Mouse (Mus musculus): ENCODE measurements around the gene Bbs9. TPM values are rescaled to one million over a fixed set of nuclear protein-coding genes. Genes with fewer than 3 reads are reported as not detected.

Gene Bbs9
- total RNA-seq, 2 experiments from 2014 or later, result 12.9 to 14.0 TPM

DNA sequence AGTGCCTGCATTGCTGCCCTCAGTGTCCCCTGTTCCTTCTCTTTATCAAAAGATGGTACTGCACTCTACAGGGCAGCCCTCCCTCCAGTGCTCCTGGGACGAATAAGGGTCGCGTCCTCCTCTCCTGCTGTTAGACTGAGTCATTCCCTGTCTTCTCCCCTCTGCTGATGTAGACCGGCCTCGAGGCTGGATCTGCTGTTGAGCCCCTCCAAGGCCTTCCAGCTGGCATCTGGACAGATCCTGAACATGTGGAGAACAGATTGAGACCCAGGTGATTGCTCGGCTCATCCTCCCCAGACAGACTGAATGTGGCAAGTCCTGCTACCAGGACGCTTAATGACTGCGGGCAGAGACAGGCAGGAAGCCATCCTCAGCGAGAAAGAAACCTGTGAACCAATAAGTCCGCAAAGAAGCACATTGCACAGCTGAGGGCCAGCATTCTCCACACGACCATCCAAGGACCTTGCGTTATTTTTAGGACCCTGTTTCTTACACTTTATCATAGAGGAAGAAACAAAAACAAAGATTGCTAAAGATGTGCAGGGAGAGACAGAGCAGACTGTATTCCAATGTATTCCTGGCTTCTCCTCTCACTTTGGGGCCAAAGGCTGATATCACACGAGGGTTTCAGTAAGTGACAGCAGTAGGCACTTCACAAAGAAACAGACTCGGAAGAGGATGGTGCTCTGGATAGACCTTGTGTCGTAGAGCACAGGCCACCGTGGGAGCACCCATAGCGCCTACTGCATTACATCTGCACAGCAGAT is 275.4 kb downstream of the Bbs9 start:
- DNase-seq, result peak; percentile 26 to 38

DNA sequence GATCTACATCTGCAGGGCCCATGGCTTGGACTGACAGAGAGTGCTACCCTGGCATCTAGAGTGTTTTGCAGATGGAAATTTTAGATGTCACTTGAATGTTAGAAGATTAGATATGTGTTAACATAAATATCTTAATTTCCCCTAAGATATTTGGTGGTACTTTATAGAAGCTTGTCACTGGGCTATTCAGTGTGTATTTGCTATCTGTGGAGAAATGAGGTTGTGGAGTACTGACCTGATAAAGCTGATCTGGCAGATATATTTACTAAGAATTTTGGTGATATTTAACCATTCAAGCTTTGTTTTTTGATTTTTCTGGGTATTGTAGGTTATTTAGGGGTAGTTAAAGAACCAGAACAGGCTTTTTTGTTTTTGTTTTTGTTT is 276.0 kb downstream of the Bbs9 start:
- no peak for DNase-seq

DNA sequence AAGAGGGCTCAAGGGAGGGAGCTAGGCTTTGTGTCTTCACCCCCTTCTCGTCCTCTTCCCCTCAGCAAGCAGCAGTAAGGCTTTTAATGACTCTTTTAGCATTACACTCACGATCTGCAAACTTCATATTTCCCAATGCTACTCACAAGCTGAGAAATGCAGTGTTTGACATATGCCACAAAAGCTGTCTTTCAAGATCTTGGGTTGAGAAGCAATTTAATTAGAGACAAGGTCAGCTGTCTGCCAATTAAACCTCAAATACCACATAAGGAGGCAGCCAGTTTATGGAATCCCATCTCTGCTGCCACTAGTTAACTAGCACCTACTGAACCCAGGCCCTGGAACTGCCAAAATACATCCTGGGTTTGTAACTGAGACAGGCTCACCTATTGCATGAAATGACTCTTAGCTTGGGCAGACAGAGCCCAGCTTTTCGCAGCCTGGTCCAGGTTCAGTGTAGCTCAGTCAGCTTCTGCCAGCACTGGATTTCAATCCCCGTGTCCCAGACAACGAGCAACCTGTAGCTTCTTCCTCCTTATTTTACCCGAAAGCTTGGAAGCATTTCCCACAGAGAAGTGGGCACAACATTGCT is 278.7 kb downstream of the Bbs9 start:
- no peak for DNase-seq

DNA sequence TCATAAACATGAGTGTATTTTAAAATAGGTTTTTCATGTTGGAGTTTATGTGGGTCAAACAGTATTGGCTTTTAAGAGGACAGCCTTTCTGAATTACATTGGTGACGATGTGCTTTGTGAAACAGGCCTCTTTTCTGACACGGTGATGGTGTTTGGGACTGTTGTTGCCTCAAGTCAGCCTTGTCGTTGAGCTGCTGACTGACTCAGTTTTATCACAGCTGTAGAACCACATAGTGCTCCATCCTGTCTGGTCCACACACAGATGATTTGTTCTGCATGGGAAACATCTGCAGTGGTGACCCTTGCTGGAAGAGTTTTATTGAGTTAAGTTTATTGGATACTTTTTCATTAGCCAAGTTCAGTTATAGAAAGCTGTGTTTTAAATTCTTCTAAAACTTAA is 283.0 kb downstream of the Bbs9 start:
- no peak for DNase-seq

DNA sequence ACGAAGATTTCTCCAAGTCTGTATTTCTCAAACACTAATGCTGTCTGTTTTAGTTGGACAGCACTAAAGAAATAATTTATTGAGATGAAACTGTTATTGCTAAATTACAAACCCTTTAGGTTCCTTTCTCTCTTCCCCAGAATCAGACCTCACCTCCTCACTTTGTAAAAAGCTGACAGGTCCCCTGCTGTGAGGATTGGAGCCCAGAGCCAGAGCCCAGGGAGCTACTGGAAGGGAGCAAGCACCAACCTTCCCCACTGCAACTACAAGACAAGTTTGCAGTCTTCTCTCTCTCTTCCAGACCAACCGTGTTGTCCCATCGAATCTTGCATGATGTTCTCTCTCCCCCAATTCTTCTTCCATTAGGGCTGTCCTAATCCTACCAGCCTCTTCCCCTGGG is 283.7 kb downstream of the Bbs9 start:
- DNase-seq, result no peak

DNA sequence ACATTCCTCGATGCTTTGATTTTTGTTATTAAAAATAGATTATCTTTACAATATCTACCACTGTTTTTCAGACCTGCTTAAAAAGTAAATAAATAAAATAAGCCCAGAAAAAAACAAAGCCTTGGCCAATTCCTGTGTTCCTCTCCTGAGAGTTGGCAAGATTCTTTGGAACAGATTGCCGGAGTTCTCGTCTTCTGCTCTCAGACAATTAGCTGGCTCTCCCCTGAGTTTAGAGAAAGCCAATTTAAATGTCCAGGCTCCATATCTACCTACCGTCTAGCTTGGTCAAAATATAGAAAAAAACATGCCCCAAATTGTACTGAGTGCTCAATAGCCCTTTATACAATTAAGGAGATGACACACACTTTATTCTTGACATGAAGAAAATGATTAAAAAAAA is 284.9 kb downstream of the Bbs9 start:
- no peak for DNase-seq

DNA sequence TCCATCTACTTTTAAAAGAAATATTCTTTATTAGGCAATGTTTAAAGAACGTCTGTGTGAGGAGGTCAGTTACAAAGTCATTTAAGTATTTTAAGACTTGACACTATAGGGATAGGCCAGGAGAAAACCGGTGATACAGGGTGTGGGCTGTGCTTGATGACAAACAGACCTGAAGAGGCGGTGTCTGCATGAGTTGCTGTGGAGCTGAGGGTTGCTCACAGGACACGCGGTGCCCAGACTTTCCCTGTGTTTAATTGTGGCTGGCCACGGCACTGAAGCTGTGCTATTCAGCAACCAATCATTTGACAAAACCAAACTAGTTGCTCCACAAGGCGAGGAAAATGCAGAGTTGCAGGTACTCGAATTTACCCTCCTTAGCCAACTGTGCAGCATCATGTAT is 286.0 kb downstream of the Bbs9 start:
- DNase-seq, result no peak

DNA sequence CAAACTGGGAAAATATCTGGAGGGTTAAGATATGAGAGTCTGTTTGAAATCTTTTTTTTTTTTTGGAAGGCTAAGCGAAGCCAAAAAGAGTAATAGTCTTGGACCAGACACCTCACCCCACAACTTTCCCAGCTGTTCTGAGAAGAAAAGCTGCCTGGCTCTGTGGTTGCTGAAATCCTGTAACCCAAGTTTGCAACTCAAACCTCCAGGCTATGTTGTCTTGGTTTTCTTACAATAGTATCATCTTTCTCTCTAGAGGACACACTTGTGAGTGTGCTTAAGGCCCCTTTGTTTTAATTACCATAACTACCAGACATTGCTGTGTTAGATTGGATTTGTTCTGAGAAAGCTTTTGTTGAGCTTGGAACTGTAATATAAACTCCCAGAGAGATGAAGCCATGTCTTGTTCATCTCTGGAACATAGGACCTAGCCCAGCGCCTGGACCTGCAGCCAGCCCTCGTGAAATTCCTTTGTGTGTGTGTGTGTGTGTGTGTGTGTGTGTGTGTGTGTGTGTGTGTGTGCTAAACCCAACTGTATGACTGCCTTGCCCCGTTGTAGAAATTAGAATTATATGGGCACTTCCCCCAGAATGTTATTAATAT is 290.2 kb downstream of the Bbs9 start:
- peak; percentile 12 to 44 for DNase-seq

DNA sequence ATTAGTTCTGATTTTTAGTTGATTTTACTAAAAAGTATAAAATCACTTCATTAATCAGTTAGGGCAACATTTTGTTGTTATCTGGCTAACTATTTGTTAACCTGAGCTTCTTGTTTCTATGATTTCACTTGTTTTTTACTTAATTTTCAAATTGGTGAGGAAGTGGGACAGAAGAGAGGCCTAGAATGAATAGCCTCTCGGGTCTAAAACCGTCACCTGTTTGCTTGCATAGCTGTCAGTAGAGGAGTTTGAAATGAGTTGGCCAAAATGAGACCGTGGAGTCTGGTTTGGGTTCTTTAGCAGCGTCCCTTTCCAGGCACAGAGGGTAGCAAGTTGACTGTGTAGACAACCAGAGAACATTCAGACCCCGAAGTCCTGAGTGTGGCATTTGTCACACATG is 291.6 kb downstream of the Bbs9 start:
- no peak for DNase-seq

DNA sequence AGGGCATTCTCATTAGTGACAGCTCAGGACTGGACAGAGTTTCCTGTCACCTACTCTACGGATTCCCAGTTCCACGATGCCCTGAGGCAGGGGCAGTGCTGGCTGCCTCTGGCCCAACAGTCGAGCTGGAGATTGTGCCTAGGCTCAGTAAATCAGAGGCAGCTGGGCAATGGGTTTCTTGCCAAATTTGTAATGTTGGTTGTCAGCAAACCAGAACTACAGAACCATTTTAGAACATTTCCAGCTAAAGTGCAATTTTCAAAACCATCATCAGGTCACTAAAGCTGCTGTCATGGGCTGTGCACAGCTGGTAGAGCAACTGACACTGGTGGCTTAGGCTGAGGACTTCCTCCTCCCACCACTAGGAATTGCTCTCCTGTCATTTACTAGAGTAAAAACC is 292.3 kb downstream of the Bbs9 start:
- peak in 1 of 2 experiments; percentile 6 for DNase-seq

DNA sequence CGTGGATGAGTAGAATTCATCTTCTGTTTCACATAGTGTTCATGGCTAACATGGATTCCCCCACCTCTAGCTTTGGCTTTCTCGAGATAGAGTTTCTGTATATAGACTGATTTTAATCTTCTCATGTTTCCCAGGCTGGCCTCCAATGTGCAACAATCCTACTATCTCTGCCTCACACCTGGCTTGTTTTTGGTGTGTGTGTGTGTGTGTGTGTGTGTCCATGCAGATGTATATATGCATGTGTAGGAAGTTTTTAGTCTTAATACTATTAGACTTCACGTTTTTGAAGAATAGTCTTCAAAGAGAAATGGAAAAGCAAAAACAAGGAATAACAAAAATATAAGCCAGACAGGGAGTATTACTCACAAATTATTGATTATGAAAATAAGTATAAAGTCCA is 296.3 kb downstream of the Bbs9 start:
- DNase-seq, result no peak

DNA sequence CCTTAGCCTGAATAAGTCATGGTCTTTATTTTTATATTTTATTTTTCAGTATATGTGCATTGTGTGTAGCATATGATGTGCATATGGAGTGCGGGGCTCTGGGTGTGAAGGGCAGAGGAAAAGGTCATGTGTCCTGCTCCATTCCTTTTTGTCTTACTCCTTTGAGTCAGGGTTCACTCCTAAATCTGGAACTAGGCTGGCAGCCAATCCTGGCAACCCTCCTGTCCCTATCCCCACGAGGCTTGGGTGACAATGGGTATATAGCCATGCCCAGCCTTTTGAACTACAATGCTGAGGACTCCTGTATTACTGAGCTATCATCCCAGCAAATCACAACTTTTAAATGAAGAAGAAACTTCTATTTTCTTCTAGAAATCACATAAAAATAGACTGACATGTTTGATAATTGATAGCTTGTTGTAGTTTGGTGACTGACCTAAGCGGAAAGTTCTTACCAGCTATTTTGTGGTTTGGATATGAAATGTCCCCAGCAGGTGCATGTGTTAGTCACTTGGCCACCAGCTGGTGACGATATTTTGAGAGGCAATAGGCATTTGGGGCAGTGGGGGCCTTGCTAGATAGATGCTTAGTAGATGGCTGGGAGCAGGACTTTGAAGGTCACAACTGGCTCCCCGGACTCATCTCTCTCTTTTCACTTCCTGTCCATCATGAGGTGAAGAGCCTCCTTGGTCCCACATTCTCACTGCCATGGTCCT is 300.9 kb downstream of the Bbs9 start:
- DNase-seq, result peak; percentile 23 to 44

DNA sequence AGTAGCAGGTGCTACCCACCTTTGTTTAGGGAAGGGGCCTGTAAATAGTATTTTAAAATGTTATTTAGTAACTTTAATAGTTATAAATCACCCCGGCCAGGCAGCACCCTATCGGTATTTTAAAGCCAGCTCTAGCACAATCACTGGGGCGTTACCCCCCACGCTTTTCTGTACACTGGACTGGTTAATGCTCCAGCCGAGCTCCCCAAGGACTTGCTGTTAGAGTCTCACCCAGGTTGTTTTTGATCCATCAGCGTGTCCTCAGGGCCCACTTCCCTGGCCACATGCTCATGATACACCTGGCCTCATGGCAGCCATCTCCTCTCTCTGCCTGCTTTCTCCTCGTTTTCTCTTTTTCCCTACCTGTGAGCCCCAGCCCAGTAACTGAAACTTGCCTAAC is 301.9 kb downstream of the Bbs9 start:
- no peak for DNase-seq

DNA sequence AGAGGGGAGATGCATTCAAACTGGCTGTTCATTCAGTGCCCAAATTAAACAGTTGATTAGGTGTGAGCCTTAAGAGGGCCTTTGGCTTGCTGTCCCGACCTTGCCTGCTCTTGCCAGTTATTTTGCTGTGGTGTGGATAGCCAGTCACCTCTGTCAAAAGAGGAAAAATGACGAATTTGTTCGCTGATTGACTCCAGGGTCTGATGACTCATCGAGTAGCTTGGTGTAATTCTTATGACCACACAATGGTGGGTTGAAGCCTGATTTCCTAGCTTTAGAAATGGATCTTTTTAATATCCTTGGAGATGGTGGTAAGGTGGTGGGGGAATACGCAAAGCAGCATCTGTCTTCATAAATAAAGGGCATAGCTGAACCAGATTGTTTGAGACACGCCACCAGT is 304.1 kb downstream of the Bbs9 start:
- DNase-seq, result peak in 1 of 2 experiments; percentile 18

DNA sequence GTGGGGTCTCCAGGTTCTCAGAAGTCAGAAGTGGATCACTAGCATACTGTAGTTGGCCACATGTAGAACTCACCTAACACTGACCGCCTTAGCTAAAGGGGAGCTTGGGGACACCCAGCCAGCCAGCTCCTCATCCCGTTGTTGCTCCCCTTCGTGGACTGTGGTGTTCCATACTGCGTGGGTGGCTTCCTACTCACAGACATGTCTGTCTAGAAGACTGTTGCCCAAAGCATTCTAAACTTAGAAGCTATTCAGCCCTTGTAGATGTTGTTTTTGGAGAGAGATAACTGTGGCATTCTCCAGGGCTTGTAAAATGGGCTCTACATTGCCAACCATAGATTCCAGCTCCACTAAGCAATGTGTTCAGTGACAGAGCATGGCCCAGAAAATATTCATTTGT is 310.5 kb downstream of the Bbs9 start:
- no peak for DNase-seq

DNA sequence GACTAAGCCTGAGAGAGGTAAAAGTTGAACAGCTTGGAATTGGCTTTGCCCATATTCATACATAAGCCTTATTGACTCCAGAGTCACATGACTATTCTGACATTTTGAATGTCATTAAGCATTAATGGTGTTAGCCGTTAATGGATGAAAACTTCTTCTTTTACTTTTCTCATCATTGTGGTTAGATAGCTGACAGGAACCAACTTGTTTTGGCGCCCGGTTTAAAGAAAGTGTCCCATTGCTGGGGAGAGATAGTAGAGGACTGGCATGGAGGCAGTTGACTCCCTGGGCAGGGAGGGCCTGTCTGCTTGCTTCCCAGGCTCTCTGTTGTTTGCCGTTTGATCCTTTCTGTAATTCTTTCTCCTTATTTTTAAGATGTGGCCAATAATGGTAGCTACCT is 312.9 kb downstream of the Bbs9 start:
- no peak for DNase-seq

DNA sequence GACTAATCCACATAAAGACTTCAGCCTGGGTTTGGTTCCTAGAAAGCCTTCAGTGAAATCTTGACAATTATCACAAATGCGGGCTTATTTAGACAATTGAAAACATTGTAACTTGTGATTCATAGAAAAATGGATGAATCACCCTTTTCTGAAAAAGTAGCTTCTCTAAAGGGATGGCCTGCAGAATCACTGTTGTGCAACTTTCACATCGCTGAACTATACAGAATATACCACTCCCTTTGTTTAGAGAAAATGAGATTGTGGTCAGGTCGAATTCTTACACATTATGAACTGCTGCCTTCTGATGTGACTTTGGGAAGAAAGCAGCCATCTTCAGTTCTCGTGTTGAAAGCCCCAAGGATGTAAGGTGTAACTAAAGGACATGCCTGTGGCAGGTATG is 313.3 kb downstream of the Bbs9 start:
- DNase-seq, result no peak

DNA sequence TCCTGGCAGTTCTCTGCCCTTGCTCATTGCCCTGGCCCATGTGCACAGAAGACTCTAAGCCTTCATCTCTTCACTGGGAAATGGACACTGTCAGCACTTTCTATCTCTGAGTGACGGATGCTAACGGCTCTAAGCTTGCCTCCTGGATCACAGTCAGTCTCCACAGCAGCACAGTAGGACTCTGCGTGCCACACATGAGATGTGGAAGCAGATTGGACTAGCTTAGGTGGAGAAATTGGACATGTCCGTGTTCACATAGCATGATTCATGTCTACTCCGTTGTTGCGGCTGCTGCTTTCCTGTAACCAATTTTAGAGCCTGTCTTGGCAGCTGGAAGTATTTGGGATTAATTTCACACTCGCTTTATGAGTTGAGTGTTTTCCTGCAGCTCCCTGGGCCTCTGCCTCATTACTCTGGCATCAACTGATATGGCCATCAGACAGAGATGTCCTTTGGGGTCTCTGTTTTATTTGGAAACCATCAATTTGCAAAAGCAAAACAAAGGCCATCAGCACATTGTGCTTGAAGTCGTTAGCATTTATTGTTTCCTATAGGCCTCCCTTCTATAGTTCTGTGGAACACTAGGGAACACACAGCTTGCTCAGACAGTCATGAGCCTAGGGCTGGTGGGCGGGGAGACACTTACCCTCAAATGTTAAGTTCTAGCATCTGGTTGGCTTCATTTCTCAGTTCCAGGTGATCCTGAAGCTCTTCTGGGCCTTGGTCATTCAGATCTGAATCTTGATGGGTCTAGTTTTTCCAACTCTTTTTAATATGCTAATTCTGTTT is 314.1 kb downstream of the Bbs9 start:
- peak in 1 of 2 experiments; percentile 14 for DNase-seq

DNA sequence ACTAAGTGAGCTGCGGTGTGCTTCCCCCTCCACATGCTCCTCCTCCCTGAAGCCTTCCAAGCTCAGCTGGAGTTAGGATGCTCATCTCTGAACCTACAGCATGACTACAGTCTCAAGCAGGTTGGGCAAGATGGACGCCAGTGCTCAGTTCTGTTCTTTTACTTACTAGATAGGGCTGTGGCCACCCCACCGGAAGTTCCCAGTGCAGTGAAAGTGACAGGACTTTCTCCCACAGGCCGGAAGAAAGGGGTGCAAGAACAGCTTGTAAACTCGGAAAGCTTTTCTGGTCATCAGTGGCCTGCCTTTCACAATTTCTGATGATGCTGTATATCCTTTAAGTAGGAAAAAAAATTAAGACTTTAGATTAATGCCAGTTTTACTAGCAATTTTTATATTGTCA is 315.7 kb downstream of the Bbs9 start:
- DNase-seq, result no peak

DNA sequence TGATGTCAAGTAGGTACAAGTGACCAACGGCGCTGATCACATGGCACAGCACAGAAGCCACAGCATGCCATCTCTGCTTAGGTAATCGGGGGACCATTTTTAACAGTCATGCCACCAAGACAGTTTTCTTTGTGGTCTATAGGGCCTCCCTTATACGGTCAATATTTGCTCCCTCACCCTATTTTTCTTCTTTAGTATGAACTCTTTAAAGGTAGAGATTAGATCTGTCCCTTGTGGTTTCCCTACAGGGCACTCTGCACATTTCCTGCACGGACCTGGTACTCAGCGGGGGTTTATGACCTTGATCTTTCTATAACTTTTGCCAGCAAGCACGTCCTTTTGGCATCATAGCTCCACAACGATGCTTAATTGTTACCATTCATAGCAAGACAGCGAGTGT is 316.2 kb downstream of the Bbs9 start:
- DNase-seq, result no peak

DNA sequence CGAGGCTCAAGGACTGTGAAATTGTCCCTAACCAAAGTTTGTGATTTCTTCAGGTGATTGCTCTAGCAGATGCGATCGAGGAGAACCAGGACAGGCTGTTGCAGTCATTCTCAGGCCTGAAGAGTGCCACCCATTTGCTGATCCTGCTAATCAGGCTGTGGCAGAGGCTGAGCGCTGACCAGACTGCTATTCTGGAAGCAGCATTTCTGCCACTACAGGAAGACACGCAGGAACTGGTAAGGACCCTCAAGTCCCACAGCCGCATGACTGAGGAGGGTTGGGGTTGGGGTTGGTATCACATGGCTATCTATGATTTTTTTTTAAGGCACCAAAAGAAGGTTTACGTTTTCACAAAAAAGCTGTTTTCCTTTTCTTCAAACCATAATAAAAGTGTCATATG is 318.2 kb downstream of the Bbs9 start:
- DNase-seq, result peak in 1 of 2 experiments; percentile 23

DNA sequence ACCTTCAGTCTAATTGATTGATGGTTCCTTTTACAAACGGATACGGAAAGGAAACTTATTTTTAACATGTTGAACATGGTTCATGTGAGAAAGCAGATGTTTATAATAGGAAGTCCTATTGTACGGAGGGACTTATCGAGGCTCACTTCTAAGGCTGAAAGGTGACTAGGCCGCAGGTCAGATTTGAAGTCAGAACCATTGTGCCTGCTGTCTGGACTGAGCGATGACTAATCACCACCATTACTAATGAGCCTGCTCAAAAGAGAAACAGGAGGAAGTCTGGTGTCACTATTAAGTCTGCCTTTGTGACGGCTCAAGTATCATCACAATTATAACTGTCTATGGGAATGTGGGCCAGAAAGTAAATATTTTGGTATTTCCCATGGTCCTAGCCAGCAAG is 325.2 kb downstream of the Bbs9 start:
- peak in 1 of 2 experiments; percentile 83 for DNase-seq
